Mouse (Mus musculus) cerebellum, adult 9-10 months (tissue): ENCODE data around the gene St3gal4.
A peak's percentile ranks its signal among the peaks of the same experiment; 100 is the strongest.

Source experiments
- DNase-seq: peaks from one replicate; pipeline ENCODE4 v3.0.0; 2022

St3gal4 gene

DNA sequence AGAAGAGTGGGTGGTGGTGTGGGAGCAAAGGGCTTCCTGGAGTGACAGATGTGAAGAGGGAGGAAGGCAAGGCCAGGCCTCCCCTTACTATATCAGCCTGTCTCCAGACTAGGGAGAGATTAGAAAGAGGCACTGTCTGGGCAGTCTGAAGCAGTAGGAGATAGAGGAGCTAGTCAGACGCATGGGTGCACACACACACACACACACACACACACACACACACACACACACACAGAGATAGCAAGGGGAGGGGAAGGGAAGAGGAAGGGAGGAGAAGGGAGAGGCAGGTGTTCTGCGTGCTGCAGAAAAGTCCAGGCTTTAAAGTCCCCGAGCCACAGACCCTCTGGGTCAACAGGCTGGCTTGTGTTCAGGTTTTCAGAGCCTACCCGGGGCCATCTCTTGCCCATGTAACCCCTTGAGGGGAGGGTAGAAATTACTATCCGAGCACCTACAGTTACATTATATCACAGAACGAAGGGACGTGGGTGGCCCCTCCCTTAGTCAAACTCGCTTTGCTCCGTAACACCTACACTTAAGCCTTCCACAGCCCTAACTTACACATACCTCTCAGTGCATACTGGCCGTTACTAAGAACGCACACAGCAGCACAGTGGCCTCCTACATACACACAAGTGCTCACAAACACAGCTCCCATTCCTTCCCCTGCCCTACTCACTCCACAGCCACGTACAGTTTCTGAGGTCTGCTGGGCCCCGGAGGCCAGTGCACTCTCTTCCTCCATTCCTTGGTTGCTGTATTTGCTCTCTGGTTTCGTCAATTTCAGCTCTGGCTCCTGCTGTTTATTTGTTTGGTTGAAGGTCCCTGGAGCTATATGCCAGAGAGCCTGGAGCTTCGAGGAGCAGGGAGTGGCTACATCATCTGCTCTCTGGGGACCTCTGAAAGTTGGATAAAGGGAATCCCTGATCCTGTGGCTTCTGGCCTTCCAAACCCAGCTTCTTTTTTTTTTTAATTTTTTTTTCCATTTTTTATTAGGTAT is 12.9 kb downstream of the St3gal4 start:
- no peak for DNase-seq

DNA sequence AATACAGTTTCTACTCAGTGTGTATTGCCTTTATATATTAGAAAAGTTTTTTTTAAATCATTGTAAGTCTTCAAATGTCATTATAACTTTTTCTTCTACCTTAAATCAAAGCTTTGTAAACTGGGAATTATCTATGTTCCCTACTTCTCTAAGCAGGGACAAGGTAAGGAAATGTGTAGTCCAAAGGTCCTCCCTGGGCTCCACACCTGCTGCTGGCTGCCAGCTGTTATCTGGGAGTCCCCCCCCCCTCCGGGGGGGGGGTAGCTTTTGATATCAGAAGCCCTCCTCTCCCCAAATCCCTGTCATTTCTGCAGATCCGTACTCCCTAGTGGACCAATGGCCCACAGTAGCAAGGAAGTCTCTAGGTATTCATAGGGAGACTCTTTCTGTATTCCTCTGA is 13.6 kb downstream of the St3gal4 start:
- DNase-seq: no peak

DNA sequence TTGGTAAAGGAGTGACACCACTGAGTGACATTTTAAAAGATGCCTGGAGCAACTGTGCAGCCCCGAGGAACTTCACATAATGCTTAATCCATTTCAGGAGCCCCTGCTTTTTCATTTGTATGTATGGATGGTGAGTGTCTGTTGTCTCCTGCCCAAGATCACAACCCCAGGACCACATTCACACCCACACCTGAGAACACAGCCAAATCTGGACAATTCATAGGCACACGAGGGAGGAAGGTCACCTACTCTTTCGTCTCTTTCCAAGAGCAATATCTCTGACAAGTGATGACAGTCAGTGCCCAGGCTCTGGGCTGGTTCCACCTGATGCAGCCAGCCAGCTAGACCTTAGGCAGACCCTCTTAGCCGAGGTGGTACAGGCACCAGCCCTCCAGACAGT is 14.4 kb downstream of the St3gal4 start:
- no peak for DNase-seq

DNA sequence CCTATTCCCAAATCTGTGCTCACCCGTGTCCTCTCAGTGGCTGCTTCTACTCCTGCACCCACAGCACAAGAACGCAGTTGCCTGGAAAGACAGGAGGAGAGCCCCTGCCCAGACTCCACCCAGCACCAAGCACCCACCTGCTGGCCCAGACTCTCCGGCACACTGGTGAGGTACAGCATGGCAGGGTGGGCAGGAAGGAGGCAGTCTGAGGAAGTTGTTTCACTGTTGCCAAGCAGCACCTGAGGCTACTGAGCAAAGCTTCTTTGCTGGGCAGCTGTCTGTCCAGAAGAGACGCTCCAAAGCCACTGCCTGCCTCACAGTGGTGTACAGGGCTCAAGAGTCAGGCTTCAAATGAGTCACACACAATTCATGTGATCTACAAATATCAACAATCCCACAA is 20.3 kb downstream of the St3gal4 start:
- DNase-seq: no peak

DNA sequence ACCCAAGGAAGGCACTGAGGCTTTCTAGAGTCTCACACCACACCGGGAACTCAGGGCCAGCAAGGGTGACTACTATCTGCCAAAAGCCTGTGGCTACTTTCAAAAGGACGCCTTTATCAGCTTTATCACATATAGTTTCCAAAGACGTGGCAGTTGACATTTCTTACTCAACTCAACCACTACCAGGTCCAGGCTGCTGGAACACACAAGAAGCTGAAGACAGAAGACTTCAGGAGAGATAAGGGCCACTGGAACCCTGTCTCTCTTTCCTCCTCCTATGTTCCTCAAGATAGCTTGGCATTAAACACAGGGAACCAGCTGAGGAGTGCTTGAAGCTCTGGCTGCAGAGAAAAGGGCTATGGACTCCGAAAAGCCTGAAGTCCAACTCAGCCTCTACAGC is 21.2 kb downstream of the St3gal4 start:
- no peak for DNase-seq

DNA sequence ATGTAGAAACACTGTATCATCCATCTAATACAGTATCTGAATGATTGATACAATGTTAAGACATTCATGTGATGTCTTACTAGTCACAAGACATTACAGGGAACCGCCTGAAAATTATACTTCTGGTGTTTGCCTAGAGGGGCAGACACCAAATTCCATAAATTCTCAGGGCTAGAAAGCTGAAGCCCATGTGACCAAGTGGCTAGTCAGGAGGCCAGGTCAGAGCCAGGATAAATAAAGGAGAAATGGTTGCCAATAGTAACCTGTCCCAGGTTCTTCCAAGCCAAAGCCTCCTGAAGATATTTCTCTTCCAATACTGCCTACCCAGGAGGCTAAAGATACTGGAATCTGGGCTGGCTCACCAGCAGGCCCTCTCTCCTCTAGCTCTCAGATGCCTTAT is 23.3 kb downstream of the St3gal4 start:
- no peak for DNase-seq

DNA sequence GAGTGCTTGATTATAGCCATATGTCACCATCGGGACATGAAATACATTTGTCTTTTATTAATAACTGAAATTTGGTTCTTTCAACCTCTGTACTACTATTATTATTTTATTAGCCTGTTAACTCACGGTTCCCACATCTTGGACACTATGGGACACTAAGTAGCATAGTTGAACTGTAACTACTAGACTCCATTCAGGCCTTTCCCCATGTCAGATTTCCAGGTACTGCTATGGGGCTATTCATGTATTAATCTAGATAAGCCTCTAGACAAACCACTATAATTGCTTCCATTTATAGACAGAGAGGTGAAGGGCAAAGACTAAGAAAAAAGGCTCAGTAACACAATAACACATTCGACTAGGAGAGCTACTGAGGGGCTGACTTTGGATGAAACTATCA is 25.7 kb downstream of the St3gal4 start:
- DNase-seq: no peak

DNA sequence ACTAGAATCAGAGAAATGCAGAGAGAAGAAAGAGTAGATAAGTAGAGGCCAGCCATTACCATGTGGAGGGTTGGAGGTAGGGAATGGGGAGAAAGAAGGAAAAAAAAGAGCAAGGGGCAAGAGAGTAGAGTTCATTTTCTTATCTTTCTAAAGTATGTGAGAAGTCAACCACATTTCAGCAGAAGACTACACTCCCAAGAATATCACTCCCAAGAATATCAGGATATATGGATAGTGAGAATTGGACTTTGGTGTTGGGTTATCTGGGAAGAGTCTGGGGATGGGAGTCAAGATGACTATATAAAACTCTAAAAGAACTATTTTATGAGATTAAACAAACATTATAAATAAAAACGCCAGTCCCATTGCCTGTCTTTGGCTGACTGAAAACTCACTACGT is 26.2 kb downstream of the St3gal4 start:
- DNase-seq: no peak

DNA sequence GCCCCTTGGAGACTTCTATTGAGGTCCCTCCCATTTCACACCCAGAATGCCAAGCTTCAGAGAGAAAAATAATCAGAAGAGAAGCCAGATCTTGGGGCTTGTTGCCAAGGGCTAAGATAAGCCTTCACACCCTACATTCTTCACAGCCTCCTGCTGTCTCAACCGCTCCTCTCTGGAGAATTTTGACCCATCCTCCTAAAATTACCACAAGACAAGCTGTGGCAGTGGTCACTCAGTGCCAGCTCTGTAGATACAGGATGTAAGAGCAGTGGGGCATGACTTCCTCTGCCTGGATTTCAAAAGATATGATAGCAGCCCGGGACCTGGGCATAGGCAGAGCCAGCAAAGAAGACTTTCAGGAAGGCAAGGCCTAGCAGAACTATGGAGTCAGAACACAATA is 57.6 kb downstream of the St3gal4 start:
- peak; percentile 47 for DNase-seq

DNA sequence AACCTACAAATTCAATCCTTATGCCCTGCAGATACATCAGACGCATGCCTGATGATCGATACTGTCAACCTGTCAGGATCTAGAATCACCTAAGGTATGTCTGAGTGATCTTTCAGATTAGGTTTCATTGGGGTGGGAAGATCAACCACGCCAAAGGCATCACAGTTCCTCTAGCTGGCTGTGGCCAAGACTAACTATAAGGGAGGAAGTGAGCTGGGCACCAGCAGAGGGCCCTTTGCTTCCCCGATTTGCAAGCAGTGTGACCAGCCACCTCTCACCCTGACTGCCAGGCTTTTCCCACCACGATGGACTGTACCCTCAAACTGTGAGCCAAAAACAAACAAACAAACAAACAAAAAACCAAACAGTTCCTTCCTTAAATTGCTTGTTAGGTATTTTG is 59.2 kb downstream of the St3gal4 start:
- DNase-seq: no peak

DNA sequence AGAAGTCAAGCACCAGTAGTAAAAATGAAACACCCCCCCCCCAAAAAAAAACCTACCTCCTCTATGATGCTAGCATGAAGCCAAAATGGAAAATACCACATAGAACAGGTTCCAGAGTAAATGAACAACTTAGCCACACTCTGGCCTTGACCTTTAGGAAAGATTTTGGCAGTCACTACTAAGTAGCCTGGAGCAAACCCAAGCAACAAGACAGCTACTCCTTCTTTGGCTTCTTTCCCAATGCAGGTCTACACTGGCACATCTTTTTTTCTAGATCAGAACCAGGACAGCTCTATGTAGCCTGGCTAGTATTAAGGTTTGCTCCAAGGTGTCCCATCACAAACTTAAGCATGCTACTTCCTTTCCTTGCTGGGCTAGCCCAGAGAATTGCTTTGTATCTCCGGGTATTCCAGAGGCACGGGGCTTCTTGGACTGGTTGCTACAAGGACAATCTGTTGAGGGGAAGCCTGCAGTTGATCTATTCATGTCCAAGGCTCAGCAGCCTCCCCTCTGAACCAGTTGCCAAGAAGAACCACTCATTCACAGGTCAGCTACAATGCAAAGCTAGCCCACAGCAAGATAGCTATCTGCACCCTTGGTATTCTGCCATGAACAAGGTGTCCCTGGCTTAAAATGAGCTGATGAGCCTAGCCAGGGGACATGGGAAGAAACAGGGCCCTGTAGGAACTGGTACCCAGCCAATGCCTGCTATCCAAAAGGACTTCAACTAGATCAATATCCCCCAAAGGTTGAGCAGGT is 60.3 kb downstream of the St3gal4 start:
- peak; percentile 70 for DNase-seq

DNA sequence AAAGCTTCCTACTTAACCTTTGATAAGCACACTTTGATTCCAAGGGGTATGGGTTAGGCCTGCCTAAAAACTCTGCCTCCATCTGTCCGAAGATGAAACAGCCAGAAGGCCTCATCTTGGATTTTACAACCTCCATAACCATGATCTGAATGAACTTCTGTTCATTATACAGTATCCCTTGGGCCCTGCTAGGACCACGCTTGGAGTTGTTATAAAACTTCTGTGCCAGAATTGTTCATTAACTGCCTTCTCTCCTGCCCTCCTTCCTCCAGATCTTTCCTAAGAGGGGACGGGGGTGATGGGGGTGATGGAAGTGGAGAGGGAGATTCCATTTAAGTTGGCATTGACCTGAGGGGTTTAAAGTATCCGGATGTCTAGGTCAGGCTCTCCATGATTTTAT is 60.9 kb downstream of the St3gal4 start:
- no peak for DNase-seq

DNA sequence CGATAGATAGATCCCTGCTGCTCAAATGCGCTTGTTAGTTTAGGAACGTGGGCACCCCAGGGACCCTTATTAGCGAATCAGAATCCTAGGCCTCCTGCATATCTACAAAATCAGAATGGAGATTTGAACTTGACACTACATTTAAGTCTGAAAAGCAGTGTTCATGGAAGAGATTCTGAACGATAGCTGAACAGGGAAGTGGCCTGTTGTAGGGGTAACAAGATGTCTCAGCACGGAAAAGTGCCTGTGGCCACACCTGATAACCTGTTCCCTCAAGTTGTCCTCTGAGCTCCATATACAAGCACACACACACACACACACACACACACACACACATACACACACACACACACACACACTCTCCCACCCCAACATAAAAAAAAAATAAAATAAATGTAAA is 61.4 kb downstream of the St3gal4 start:
- no peak for DNase-seq

DNA sequence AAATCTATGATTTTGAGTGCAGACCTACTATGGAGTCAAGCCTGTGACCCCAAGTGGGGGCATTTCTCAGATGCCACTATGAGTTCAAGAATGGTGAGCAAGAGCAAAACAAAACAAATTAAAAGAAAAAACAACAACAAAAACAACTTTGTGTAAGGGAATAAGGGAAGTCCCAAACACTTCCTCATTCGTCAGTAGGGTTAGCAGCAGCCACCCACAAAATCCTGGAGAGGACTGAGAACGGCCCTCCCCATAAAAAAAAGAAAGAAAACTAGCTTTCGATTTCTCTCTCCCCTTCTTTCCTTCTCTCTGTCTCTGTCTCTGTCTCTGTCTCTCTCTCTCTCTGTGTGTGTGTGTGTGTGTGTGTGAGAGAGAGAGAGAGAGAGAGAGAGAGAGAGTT is 62.5 kb downstream of the St3gal4 start:
- DNase-seq: no peak

DNA sequence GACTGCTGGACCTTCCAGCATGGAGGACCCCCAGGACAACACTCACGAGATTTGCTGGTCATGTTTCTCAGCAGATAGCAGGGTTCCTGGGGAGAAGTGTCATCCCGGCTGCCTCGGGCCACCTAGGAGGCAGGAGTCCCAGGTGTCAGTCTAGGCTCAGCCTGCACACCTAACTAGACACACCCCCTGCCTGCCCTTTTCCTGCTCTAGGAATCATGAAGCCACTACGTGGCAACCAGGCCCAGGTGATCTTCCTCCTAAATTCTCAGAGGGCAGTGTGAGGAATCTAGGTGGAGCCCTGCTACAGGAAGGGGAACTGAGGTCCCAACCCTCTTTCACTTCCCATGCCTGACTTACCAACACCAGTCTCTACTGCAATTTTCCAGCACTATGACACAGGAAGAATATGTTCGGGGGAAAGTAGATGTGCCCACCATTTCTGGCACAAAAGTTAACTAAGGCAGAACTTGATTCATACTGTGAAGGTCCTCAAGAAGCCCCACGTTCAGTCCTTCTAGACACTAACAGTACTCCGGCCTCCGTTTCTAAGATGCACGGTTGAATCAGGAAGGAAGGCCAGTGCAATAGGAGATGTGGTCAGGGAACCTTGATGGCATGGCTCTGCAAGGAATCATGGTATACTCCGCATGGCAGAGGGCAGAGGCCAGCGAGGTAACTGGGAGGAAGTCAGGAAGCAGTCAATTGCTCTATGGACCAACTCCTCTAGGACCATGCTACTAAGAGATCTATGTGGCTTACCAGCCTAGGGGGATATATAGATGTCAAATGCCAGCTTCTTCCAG is 63.3 kb downstream of the St3gal4 start:
- DNase-seq: no peak

DNA sequence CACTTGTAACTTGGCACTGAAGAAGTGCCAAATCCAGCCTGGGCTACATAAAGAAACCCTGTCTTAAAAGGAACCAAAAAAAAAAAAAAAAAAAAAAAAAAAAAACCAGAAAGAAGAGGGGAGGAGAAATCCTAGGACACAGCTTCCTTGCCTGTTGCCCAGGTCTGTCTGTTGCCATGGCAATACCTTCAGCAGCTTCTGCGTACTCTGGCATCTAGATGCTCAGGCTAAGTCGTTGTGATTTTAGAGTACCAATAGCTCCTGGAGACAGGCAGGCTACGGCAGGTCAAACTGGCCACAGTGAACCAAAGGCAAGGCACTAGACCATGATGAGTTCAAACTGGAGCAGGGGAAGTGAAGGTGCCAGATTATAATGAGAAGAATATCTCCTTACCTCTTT is 65.4 kb downstream of the St3gal4 start:
- no peak for DNase-seq

DNA sequence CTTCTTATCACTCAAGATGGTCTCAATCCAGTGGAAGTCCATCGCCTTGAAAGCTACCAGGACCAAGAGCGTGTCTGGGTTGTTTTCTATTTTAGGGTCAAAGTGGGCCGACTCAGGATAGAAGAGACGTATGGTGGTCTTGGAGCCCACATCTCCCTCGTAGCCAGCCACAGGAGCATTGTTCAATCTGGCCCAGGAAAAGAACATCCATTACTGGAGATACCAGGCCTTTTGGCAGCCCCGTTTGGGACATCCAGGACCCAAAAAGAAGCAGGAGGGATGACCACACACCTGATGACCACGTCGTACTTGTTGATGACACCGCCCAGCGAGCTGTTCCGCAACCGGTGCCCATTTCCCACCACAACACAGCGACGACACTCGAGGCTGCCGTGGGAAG is 66.0 kb downstream of the St3gal4 start:
- DNase-seq: no peak

DNA sequence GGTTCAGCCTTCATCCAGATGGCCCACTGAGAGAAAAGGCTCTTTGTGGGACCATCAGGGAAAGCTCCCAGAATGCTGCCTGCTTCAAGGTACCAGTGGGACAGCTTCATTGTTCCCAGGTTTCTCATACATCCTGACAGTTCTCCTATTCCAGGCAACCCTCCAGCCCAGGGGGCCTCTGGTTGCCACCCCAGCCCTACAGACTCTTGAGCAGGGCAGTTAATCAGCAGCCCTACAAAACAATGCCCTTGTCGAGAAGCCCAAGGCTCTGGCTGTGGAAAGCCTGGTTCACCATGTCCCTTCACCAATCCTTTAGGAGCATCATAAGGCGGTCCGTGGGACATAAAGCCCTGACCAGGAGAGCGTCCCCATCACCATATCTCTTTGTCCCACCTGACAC is 66.4 kb downstream of the St3gal4 start:
- DNase-seq: no peak

DNA sequence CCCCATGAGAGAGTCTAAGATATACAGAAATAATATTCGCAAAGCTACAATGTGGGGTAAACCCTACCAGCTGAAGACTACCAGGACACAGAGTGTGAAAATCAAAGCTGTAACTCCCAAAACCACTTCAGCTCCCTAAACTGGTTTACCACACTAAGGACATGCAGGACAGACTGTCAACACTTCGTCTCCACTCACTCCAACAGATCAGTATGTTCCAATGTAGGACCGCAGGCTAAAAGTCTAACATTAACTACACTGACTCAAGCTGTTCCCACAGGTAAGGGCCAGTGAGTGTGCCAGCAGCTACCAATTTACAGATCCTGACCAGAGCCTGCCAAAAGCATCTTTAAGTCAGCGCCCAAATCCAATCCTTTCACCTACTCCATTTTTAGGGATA is 67.4 kb downstream of the St3gal4 start:
- DNase-seq: no peak

DNA sequence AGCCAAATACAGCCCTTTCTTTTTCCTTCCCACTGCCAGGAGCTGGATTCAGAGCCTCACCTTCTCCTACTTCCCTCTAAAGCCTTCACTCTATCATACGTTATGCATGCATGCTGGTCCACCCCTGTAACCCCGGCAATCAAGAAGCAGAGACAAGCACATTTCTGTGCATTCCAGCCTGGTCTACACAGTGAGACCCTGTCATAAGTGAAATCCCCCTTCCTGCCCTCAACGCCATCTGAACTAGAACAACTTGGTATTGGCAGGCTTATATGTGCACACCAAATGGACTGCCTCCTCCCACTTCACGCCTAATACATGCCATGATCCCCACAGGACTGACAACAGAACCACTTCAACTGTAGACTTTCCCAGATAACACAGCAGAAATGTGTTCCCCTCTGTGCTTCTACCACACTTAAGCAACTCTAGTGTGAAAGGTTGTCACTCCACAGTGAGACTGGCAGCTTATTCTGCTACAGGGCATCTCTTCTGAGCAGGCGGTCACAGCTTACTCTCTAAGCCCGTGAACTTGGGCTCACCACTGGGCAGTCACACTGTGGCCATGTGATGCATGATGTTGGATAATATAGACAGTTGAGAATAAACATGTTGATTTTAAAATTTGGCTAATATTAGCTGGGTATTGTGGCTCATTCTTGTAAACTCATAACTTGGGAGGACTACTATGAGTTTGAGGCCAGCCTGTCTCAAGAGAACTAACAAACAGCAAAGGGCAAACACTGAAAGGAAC is 68.2 kb downstream of the St3gal4 start:
- no peak for DNase-seq

DNA sequence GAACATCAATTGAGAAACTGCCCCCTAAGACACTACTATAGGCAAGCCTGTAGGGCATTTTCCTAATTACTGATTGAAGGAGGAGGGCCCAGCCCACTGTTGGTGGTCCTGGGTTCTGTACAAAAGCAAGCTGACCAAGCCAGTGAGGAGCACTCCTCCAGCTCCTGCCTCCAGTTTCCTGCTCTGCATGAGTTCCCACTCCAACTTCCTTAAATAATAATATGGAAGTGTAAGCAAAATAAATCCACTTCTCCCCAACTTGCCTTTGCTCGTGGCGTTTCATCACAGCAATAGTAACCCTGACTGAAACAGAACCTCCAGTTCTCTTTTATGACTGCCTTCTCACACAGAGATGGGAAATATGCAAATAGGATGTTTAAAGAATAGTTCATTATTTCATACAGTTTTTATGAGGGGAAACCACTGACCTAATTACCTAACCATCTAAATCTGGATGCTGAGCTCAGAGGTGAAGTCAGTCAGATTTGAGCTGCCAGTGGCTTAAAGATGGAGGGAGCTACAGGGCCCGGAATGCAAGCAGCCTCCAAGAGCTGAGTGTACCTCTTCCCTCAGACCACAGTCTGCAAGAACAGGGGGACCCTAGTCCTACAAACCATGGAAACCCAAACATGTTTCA is 69.1 kb downstream of the St3gal4 start:
- no peak for DNase-seq

DNA sequence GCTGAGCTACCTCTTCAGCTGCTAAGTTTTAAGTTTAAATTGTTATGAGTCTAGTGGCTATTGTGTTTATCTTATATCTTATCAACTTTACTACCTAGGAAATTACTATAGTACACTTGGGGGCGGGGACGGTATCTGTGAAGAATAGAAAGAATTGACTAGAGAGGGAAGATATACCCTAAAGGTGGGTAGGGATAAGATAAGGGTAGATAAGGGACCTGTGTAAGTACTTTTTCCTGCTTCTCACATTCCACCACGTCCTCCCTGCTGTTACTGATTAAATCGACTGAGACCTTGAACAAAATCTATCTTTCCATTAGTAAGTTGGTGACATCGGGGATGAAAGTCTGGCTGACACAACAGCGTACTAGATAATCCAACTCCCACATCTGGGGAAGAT is 70.6 kb downstream of the St3gal4 start:
- no peak for DNase-seq
